Mouse (Mus musculus) midbrain, embryonic 14.5 days (tissue): ENCODE results near the gene Polr1b. TPM values are rescaled to one million over a fixed set of nuclear protein-coding genes. Genes with fewer than 3 reads are reported as not detected.

Source experiments
- ATAC-seq: fragments of 200-750 bp; cut with Nextera tagmentation; 2 replicates; pipeline ENCODE4 v1.8.0; 2017; ENCODE audit warnings: moderate number of reproducible peaks, moderate library complexity; ENCODE audit not compliant: low FRiP score, low TSS enrichment
- DNase-seq: peaks from one replicate; pipeline ENCODE4 v3.0.0-alpha.2; 2015
- H3K27ac ChIP-seq: fragments of 300-500 bp; sonication (generic); replicated peaks from 2 replicates; pipeline ENCODE4 v1.5.1; 2014; ENCODE audit warnings: mild to moderate bottlenecking, low read depth, low read length, moderate library complexity
- H3K27me3 ChIP-seq: fragments of 300-500 bp; sonication (generic); 2 replicates; pipeline ENCODE4 v1.6.1; 2014; ENCODE audit warnings: low read length, control low read depth, mixed read lengths; ENCODE audit not compliant: control insufficient read depth, insufficient read depth
- H3K36me3 ChIP-seq: fragments of 300-500 bp; sonication (generic); 2 replicates; pipeline ENCODE4 v1.6.1; 2014; ENCODE audit warnings: low read length, control low read depth; ENCODE audit not compliant: control insufficient read depth, insufficient read depth
- H3K4me1 ChIP-seq: fragments of 300-500 bp; sonication (generic); 2 replicates; pipeline ENCODE4 v1.6.1; 2014; ENCODE audit warnings: mild to moderate bottlenecking, antibody characterized with exemption, low read length, control low read depth; ENCODE audit not compliant: control insufficient read depth, insufficient read depth
- H3K4me2 ChIP-seq: fragments of 300-500 bp; sonication (generic); 2 replicates; pipeline ENCODE4 v1.6.1; 2014; ENCODE audit warnings: mild to moderate bottlenecking, low read length, moderate library complexity
- H3K4me3 ChIP-seq: fragments of 300-500 bp; sonication (generic); replicated peaks from 2 replicates; pipeline ENCODE4 v1.5.1; 2014; ENCODE audit warnings: low read depth, low read length
- H3K9ac ChIP-seq: fragments of 300-500 bp; sonication (generic); replicated peaks from 2 replicates; pipeline ENCODE4 v1.6.1; 2014; ENCODE audit warnings: mild to moderate bottlenecking, low read length, moderate library complexity
- H3K9me3 ChIP-seq: fragments of 300-500 bp; sonication (generic); 2 replicates; pipeline ENCODE4 v1.6.1; 2016; ENCODE audit warnings: low read length, control low read depth, mixed read lengths; ENCODE audit not compliant: control insufficient read depth
- WGBS: fragments of 180-500 bp; shearing (Covaris S2); extraction: QIAGEN DNeasy Blood & Tissue Kit; methylation state at CpG from one replicate; pipeline ENCODE4 v1.1.7; 2014; 5-methylcytosine and 5-hydroxymethylcytosine counted together
- polyA plus RNA-seq: library from polyadenylated mRNA; unstranded; fragments of >200 nt; fragmentation: Nextera tagmentation; extraction: Ambion mirVana; gene quantifications from 2 replicates; pipeline ENCODE4 v1.2.1, GENCODE M21; 2014

Gene Polr1b
- polyA plus RNA-seq, 1 experiment from 2014 or later = 9.5 TPM

- under 1% methylated on average over 20 of the region's 20 CpGs for WGBS
- DNase-seq (peak; percentile 75), ATAC-seq (peak; percentile 69)
- H3K9ac ChIP-seq = peak overlapping the region; percentile 84
- H3K4me1 ChIP-seq = peaks cover 15% of the 10 kb centered on the region
- no peaks in the 10 kb centered on the region for H3K9me3 ChIP-seq
- peaks cover 5% of the 10 kb centered on the region; the same call in 1 of the 2 replicates for H3K36me3 ChIP-seq
- H3K4me3 ChIP-seq = peak overlapping the region; percentile 90
- H3K27me3 ChIP-seq = no peaks in the 10 kb centered on the region
- peak overlapping the region; percentile 75 for H3K4me2 ChIP-seq
- peak overlapping the region; percentile 81 for H3K27ac ChIP-seq
These were observed 34.5 kb upstream of the Polr1b start for GRCm38 (mm10) chr2:129066326-129066725.

- DNase-seq (no peak), ATAC-seq (no peak)
- H3K27ac ChIP-seq = no peak overlapping the region
- 93% methylated on average over 3 of the region's 3 CpGs for WGBS
- no peak overlapping the region for H3K4me3 ChIP-seq
- H3K9me3 ChIP-seq = no peaks in the 10 kb centered on the region
- H3K4me1 ChIP-seq = peaks cover 15% of the 10 kb centered on the region
- no peak overlapping the region for H3K4me2 ChIP-seq
- H3K27me3 ChIP-seq = no peaks in the 10 kb centered on the region
- H3K36me3 ChIP-seq = peaks cover 5% of the 10 kb centered on the region; the same call in 1 of the 2 replicates
- H3K9ac ChIP-seq = no peak overlapping the region
These were observed 30.5 kb upstream of the Polr1b start for GRCm38 (mm10) chr2:129070296-129070695.

GRCm38 (mm10) chr2:129078313-129078712 lies 22.5 kb upstream of the Polr1b start:
- peaks cover 63% of the 10 kb centered on the region for H3K36me3 ChIP-seq
- H3K4me3 ChIP-seq = no peak overlapping the region
- no peak overlapping the region for H3K27ac ChIP-seq
- H3K27me3 ChIP-seq = no peaks in the 10 kb centered on the region
- WGBS = 83% methylated on average over 3 of the region's 3 CpGs
- H3K4me1 ChIP-seq = no peaks in the 10 kb centered on the region
- ATAC-seq = no peak
- no peak overlapping the region for H3K9ac ChIP-seq
- no peak overlapping the region for H3K4me2 ChIP-seq
- H3K9me3 ChIP-seq = no peaks in the 10 kb centered on the region
- peak; percentile 46 for DNase-seq

DNA sequence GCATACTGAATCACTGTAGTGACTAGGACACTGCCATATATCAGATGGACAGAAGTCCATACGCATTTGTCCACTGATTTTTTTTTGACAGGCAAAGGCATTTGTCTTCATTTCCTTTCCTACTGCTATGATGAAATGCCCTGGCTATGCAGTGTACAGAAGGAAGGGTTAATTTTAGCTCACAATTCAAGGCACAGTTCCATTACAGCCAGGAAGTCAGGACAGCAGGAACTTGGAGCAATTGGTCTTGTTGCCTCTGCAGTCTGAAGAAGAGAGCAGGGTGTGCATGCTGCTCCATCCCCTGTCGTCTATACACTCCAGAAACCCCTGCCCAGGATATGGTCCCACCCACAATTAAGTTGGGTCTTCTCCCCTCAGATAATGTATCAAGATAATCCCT lies 21.6 kb upstream of the Polr1b start:
- DNase-seq = no peak
- no peak for ATAC-seq
- WGBS = 91% methylated on average over 2 of the region's 2 CpGs
- Histone ChIP-seq H3K9ac (no peak overlapping the region), H3K36me3 (peaks cover 69% of the 10 kb centered on the region), H3K4me3 (no peak overlapping the region), H3K4me2 (no peak overlapping the region), H3K27ac (no peak overlapping the region), H3K9me3 (no peaks in the 10 kb centered on the region), H3K4me1 (no peaks in the 10 kb centered on the region), H3K27me3 (no peaks in the 10 kb centered on the region)

- ATAC-seq = no peak
These were observed 19.7 kb upstream of the Polr1b start for GRCm38 (mm10) chr2:129081097-129081496.

GRCm38 (mm10) chr2:129083514-129083913 lies 17.3 kb upstream of the Polr1b start:
- H3K36me3 ChIP-seq = peaks cover 65% of the 10 kb centered on the region

More at GRCm38 (mm10) chr2:129081097-129081496, 19.7 kb upstream of the Polr1b start:
- Histone ChIP-seq H3K9me3 (no peaks in the 10 kb centered on the region), H3K4me3 (no peak overlapping the region), H3K9ac (no peak overlapping the region), H3K27ac (no peak overlapping the region), H3K27me3 (no peaks in the 10 kb centered on the region), H3K4me1 (no peaks in the 10 kb centered on the region), H3K36me3 (peaks cover 75% of the 10 kb centered on the region), H3K4me2 (no peak overlapping the region)
- DNase-seq = no peak
- WGBS = 74% methylated on average over 13 of the region's 13 CpGs

DNA sequence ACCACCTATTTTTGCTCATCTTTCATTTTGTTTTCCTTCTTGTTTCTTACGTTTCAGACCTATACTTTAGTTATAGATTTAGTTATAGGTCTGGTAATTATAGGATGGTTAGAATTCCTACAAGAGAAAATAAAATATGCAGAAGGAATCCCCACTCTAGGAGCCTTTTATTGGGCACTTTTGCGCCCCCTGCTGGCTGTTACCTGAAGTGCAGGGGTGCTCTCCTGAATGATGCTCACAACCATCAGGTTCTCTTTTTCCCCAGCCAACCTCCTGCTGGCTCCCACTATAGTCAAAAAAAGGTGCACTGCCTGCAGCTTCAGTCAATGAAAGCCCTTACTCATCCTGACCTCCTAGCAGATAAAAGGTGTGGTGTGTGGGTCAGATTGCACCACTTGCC lies 15.8 kb upstream of the Polr1b start:
- Histone ChIP-seq H3K9me3 (no peaks in the 10 kb centered on the region), H3K36me3 (peaks cover 66% of the 10 kb centered on the region), H3K9ac (no peak overlapping the region), H3K27ac (no peak overlapping the region), H3K4me1 (no peaks in the 10 kb centered on the region), H3K4me2 (no peak overlapping the region), H3K4me3 (no peak overlapping the region), H3K27me3 (no peaks in the 10 kb centered on the region)
- ATAC-seq = no peak
- 49% methylated on average over 2 of the region's 2 CpGs for WGBS
- peak; percentile 72 for DNase-seq

More at GRCm38 (mm10) chr2:129083514-129083913, 17.3 kb upstream of the Polr1b start:
- H3K27me3 ChIP-seq = no peaks in the 10 kb centered on the region
- ATAC-seq (no peak), DNase-seq (no peak)
- H3K4me3 ChIP-seq = no peak overlapping the region
- H3K4me1 ChIP-seq = no peaks in the 10 kb centered on the region
- no peak overlapping the region for H3K4me2 ChIP-seq
- no peak overlapping the region for H3K27ac ChIP-seq
- no peak overlapping the region for H3K9ac ChIP-seq
- H3K9me3 ChIP-seq = no peaks in the 10 kb centered on the region
- 95% methylated on average over 5 of the region's 5 CpGs for WGBS

DNA sequence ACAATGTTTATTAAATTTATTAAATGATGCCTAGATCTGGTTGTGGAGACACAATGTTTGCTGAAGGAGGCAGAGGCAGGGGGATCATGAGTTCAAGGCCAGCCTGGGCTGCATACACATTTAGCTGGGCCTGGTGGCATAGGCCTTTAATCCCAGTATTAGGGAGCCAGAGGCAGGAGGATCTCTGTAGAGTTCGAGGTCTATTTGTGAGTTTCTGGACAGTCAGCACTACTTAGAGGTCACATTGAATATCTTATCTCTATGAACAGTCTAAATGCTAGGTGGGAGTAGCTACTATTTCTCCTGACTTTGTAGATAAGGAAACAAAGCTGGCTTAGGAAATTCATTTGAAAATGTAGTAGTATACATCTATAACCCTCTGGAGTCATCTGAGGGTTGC lies 13.3 kb upstream of the Polr1b start:
- Histone ChIP-seq H3K9me3 (no peaks in the 10 kb centered on the region), H3K27me3 (no peaks in the 10 kb centered on the region), H3K9ac (no peak overlapping the region), H3K4me3 (no peak overlapping the region), H3K4me1 (no peaks in the 10 kb centered on the region), H3K27ac (no peak overlapping the region), H3K36me3 (peaks cover 64% of the 10 kb centered on the region), H3K4me2 (no peak overlapping the region)
- no peak for ATAC-seq
- no peak for DNase-seq
- 93% methylated on average over 1 of the region's 1 CpGs for WGBS

DNA sequence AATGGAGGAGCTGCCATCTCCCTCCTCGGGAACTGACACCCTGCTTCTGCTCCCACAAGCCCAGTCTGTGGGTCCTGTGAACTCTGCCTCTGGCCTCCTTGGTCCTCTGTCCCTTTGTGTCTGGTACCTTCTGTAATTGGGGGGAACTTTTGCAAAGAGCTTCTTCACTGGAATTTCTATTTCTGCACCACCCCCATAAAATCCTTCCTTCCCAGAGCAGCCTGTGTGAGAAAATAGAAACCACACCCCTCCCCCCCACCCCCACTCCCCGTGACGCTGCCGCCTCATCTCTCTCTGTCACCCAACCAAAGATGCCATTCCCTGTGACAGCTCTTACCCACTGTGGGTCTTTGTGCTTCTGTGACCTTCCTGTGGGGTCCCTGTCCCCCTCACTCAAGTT lies 10.4 kb upstream of the Polr1b start:
- ATAC-seq (no peak), DNase-seq (no peak)
- H3K9ac ChIP-seq = no peak overlapping the region
- no peaks in the 10 kb centered on the region for H3K9me3 ChIP-seq
- H3K4me2 ChIP-seq = no peak overlapping the region
- H3K27me3 ChIP-seq = no peaks in the 10 kb centered on the region
- WGBS = 80% methylated on average over 4 of the region's 4 CpGs
- no peak overlapping the region for H3K4me3 ChIP-seq
- no peaks in the 10 kb centered on the region for H3K4me1 ChIP-seq
- peaks cover 72% of the 10 kb centered on the region for H3K36me3 ChIP-seq
- no peak overlapping the region for H3K27ac ChIP-seq
